Mouse (Mus musculus) urinary bladder, postnatal 0 days (tissue): ENCODE results near the gene Gm16253. TPM values are rescaled to one million over a fixed set of nuclear protein-coding genes. Genes with fewer than 3 reads are reported as not detected.

Source experiments
- polyA plus RNA-seq: library from polyadenylated mRNA; unstranded; fragments of >200 nt; fragmentation: Nextera tagmentation; extraction: Ambion mirVana; gene quantifications from 2 replicates; pipeline ENCODE4 v1.2.1, GENCODE M21; 2015

Gene Gm16253
- 0.25 and 0.31 TPM in 2 replicates for polyA plus RNA-seq

GRCm38 (mm10) chr3:96576690-96577541 lies at the start of gene Gm16253:
Gm16253 (plus strand) TSS chr3:96576984.

GRCm38 (mm10) chr3:96557694-96558093 lies 19.1 kb upstream of the Gm16253 start, which contains the start of gene Txnip:
Txnip (plus strand) TSS chr3:96557957.

GRCm38 (mm10) chr3:96593790-96594560 lies 17.2 kb downstream of the Gm16253 start, which contains the start of gene Polr3gl:
Polr3gl (minus strand) TSS chr3:96594181.

GRCm38 (mm10) chr3:96596228-96596707 lies 19.5 kb downstream of the Gm16253 start, which contains the start of gene Ankrd34a:
Ankrd34a (plus strand) TSS chr3:96596636.

GRCm38 (mm10) chr3:96600639-96601250 lies 24.0 kb downstream of the Gm16253 start, which contains the start of gene Lix1l:
Lix1l (plus strand) TSS chr3:96601149.

GRCm38 (mm10) chr3:96629729-96630600 lies 53.2 kb downstream of the Gm16253 start, which contains the start of gene Rbm8a:
Rbm8a (plus strand) TSS chr3:96629933.

Other genes starting within 250 kb of the Gm16253 start
- 0.30 and 0.35 TPM in 2 replicates for gene BC107364, start 124.7 kb upstream of the Gm16253 start, polyA plus RNA-seq
- not detected in 2 replicates for gene Hfe2, start 51.8 kb upstream of the Gm16253 start, polyA plus RNA-seq
- gene Txnip, start 19.0 kb upstream of the Gm16253 start, polyA plus RNA-seq = 237 and 293 TPM in 2 replicates
- 20.7 and 23.8 TPM in 2 replicates for gene Polr3gl, start 17.2 kb downstream of the Gm16253 start, polyA plus RNA-seq
- gene Ankrd34a, start 19.7 kb downstream of the Gm16253 start, polyA plus RNA-seq = 0.61 and 0.71 TPM in 2 replicates
- 6.3 and 7.7 TPM in 2 replicates for gene Lix1l, start 24.2 kb downstream of the Gm16253 start, polyA plus RNA-seq
- gene Rbm8a, start 52.9 kb downstream of the Gm16253 start, polyA plus RNA-seq = 68.8 and 69.3 TPM in 2 replicates
- gene Pex11b, start 58.4 kb downstream of the Gm16253 start, polyA plus RNA-seq = 36.2 and 38.5 TPM in 2 replicates
- 0.06 and 0.10 TPM in 2 replicates for gene Gm42957, start 58.5 kb downstream of the Gm16253 start, polyA plus RNA-seq
- 0.30 and 0.53 TPM in 2 replicates for gene Itga10, start 68.6 kb downstream of the Gm16253 start, polyA plus RNA-seq
- 2.2 and 3.0 TPM in 2 replicates for gene Ankrd35, start 93.1 kb downstream of the Gm16253 start, polyA plus RNA-seq
- gene Pias3, start 119.4 kb downstream of the Gm16253 start, polyA plus RNA-seq = 36.1 and 36.9 TPM in 2 replicates
- gene Nudt17, start 131.6 kb downstream of the Gm16253 start, polyA plus RNA-seq = 5.9 and 6.1 TPM in 2 replicates
- gene Polr3c, start 150.6 kb downstream of the Gm16253 start, polyA plus RNA-seq = 18.5 and 18.7 TPM in 2 replicates
- 29.5 and 33.5 TPM in 2 replicates for gene Rnf115, start 150.7 kb downstream of the Gm16253 start, polyA plus RNA-seq